Mouse (Mus musculus) spleen, postnatal 0 days (tissue): ENCODE results near the gene Kat5. TPM values are rescaled to one million over a fixed set of nuclear protein-coding genes. Genes with fewer than 3 reads are reported as not detected.

Source experiments
- polyA plus RNA-seq: library from polyadenylated mRNA; unstranded; fragments of >200 nt; fragmentation: Nextera tagmentation; extraction: Ambion mirVana; gene quantifications from 2 replicates; pipeline ENCODE4 v1.2.1, GENCODE M21; 2015

Kat5 gene
- 33.2 and 34.5 TPM in 2 replicates for polyA plus RNA-seq

DNA sequence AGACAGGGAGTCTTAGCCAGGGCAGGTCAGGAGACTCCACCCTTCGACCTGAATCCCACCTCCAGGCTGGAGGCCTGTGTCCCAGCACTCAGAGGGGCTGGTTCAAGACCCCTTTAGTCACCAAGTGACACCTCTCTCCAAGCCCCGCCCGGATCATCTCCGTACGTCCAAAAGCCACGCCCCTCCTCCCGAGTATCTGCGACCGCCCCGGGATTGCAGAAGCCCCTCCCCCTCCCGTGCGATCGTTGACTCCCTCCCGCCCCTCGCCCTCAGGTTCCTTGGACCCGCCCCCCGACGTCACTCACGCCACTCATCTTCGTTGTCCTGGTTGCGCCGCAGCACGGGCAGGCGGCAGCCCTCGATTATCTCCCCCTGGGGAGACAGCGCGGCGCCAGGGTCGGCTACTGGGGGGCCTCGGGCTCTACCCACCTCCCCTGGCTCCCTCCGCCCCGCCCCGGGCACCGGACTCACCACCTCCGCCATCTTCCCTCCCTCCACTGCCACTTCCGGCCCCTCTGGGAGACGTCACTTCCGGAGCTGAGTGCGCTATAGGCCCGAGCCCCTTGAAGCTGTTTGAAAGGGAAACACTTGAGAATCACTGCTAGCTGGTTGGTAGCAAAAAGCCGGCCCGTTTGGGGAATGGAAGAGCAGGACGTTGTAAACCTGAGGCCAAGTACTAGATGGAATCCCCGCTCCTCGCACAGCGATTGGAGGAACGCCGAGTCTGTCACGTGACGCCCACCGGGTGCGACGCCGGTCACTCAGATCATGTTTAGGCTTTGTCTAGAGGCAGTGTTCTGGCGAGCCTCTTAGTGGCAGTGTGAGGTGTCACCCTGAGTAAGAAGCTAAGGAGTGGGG is at the start of gene Kat5:
Gene Kat5 (minus strand): TSS at position 691 of the 858 bp plus-strand sequence.

DNA sequence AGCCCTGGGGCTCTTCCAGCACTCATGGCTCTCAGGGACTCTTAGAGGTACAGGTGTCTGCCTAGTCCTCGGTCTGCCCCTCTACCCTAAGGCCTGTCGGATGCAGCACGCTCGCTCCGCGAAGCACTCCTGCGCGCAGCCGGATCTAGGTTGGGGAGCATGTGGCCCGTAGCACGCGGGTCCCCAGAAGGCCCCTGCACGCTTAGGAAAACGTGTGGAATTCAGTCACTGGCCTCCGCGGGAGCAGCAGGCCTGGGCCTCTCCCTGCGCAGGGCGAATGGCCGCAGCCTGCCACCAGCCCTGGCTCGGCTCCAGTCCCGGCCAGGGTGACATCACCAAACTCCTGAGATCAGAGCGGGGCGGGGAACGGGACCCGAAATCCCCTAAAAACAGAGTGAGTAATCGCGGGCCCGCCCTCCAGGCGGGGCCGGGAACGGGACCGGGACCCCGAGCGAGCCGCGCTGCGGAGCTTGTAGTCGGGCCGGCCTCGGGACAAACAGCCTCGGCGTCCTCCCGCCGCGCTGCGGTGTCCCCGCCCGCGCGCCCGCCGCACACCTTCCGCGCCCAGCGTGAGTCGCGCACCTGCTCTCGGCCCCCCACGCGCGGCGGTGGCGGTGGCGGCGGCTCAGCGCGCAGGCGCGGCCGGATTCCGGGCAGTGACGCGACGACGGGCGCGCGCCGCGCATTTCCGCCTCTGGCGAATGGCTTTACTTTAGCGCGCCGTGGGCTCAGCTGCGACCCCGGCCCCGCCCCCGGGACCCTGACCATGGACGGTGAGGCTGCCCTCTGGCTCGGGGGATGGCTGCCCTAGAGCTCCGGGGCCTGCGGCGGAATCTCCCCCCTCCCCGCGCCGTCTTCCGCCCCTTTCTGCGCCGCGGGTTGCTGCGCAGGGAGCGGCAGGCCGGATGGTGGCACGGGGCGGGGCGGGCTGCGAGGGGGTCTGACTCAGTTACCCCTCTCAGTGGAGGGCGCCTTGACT is 27.3 kb upstream of the Kat5 start, which contains the start of gene Rela:
Gene Rela (plus strand): TSS at position 415 of the 979 bp plus-strand sequence.

DNA sequence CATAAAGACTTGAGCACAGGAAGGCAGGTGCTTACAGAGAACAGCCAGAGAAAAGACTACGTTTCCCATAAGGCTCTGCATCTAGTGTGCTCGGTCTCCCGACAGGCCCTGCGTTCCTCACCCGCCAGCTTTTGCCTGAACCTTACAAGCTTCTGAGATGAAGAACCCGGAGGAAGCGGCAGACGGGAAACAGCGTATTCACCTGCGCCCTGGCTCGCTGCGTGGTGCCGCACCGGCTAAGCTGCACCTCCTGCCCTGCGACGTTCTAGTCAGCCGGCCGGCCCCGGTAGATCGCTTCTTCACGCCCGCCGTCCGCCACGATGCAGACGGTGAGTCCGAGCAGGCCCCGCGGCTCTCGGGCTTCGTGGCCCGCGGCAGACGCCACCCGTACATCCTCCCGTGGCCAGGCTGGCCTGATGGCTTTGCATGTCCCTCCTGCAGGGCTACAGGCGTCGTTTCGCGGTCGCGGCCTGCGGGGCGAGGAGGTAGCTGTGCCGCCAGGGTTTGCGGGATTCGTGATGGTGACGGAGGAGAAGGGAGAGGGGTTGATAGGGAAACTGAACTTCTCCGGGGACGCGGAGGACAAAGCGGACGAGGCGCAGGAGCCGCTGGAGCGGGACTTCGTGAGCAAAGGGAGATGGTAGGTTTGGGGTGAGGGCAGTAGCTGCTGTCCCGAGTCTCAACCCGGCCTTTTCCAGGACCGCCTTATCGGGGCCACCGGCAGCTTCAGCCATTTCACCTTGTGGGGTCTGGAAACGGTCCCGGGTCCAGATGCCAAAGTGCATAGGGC is 8.1 kb downstream of the Kat5 start, which contains the start of gene Rnaseh2c:
Gene Rnaseh2c (plus strand): TSS at position 122 of the 790 bp plus-strand sequence.

DNA sequence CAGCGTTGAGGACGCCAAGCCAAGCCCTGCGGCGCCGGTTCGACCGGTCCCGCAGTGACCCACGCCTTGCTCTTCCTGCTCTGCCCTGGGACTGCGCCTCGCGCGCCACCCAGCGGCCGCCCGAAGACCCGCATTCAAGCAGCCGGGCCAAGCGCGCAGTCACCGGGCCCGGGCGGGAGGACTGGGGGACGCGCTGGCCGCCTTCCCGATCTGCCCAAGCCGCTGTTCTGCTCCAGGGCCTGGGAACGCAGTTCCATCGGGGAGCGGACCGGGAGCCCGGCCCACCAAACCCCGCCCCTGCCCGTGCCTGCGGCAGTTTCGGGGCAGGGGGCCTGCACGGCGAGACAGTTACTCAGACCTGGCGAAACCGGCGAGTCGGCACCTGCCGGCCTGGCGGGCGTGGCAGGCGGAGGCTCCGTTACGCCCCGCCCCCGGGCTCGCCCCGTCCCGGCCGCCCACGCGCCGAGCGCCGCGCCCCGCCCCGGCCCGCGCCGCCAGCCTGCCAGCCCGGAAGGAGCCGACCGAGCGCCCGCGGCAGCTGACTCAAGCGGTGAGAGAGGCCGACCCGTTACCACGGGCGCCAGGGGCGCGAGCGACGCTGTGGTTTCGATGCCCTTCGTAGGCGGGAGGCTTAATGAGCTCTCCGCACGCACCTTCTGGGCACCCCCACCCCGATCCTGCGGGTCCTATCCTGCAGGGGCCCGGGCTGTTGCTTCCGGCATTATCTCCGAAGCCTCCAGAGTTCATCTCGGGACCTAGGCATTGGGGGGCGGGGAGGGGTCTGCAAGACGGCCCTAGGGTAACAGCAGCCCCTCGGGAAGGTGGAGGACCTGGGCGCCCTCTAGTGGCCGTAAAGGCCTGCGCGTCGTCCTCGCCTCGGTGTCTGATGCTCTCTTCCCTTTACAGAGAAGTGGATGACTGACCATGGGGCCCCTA is 42.2 kb downstream of the Kat5 start, which contains the start of gene Ap5b1:
Gene Ap5b1 (plus strand): TSS at position 492 of the 936 bp plus-strand sequence.

DNA sequence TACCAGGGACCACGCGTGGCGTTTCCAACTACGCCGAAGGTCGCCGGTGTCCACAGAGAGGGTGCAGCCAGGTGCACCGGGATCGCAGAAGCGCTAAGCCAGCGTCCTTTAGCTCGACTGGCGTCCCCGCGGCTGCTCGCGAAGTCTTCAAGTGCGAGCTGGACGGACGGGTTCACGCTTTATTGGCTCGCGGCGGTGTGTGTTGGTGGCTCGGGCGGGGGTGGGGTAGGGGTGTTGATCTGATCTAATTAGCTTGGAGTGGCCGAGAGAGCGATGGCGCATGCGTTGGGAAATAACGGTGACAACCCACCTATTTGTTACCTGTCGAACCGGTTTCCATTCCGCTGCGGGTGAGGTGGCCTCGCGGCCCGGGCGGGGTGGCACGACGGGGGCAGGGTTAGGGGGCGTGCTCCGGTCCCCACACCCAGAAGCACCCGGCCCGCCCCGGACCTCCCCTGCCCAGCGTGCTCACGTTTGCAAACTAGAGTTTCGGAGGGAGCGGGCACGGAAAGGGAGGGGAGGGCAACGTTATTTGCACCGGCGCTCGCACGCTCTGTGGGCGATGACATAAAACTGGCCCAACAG is 49.5 kb downstream of the Kat5 start, which contains the start of gene Ovol1:
Gene Ovol1 (minus strand): TSS at position 190 of the 585 bp plus-strand sequence.

Other genes with a start within 250 kb of the Kat5 start
- 39.3 and 43.4 TPM in 2 replicates for gene Eif1ad, start 243.5 kb downstream of the Kat5 start, polyA plus RNA-seq
- 304 and 334 TPM in 2 replicates for gene Banf1, start 243.1 kb downstream of the Kat5 start, polyA plus RNA-seq
- gene Sart1, start 221.5 kb downstream of the Kat5 start, polyA plus RNA-seq: 51.2 and 52.4 TPM in 2 replicates
- gene Tsga10ip, start 207.7 kb downstream of the Kat5 start, polyA plus RNA-seq: 0.19 and 0.29 TPM in 2 replicates
- 130 and 141 TPM in 2 replicates for gene Drap1, start 185.3 kb downstream of the Kat5 start, polyA plus RNA-seq
- gene AI837181, start 185.1 kb downstream of the Kat5 start, polyA plus RNA-seq: 25.6 and 28.8 TPM in 2 replicates
- not detected in 2 replicates for gene Fosl1, start 162.7 kb downstream of the Kat5 start, polyA plus RNA-seq
- gene Ccdc85b, start 152.3 kb downstream of the Kat5 start, polyA plus RNA-seq: 5.3 and 6.5 TPM in 2 replicates
- gene Fibp, start 149.6 kb downstream of the Kat5 start, polyA plus RNA-seq: 55.0 and 60.8 TPM in 2 replicates
- gene Ctsw, start 141.7 kb downstream of the Kat5 start, polyA plus RNA-seq: 4.3 and 6.1 TPM in 2 replicates
- 30.8 and 37.7 TPM in 2 replicates for gene Efemp2, start 136.3 kb downstream of the Kat5 start, polyA plus RNA-seq
- 19.9 and 21.2 TPM in 2 replicates for gene Mus81, start 121.8 kb downstream of the Kat5 start, polyA plus RNA-seq
- gene Cfl1, start 119.8 kb downstream of the Kat5 start, polyA plus RNA-seq: 1,515 and 1,595 TPM in 2 replicates
- gene 1700020D05Rik, start 106.5 kb downstream of the Kat5 start, polyA plus RNA-seq: 0.19 and 0.21 TPM in 2 replicates
- 7.8 and 7.9 TPM in 2 replicates for gene Snx32, start 99.7 kb downstream of the Kat5 start, polyA plus RNA-seq
- 0.07 TPM in 1 of 2 replicates, not detected in the other for gene Ovol1, start 49.6 kb downstream of the Kat5 start, polyA plus RNA-seq
- gene Ap5b1, start 42.2 kb downstream of the Kat5 start, polyA plus RNA-seq: 4.7 and 5.9 TPM in 2 replicates
- 154 and 175 TPM in 2 replicates for gene Rnaseh2c, start 8.4 kb downstream of the Kat5 start, polyA plus RNA-seq
- 30.7 and 35.6 TPM in 2 replicates for gene Rela, start 27.2 kb upstream of the Kat5 start, polyA plus RNA-seq
- gene Sipa1, start 53.5 kb upstream of the Kat5 start, polyA plus RNA-seq: 37.1 and 42.1 TPM in 2 replicates
- gene Map3k11, start 78.5 kb upstream of the Kat5 start, polyA plus RNA-seq: 13.1 and 15.0 TPM in 2 replicates
- 10.6 and 13.9 TPM in 2 replicates for gene Pcnx3, start 78.7 kb upstream of the Kat5 start, polyA plus RNA-seq
- 1.3 and 1.6 TPM in 2 replicates for gene Kcnk7, start 94.1 kb upstream of the Kat5 start, polyA plus RNA-seq
- gene Ehbp1l1, start 116.1 kb upstream of the Kat5 start, polyA plus RNA-seq: 101 and 113 TPM in 2 replicates
- 66.1 and 67.9 TPM in 2 replicates for gene Fam89b, start 119.4 kb upstream of the Kat5 start, polyA plus RNA-seq
- gene Ltbp3, start 130.7 kb upstream of the Kat5 start, polyA plus RNA-seq: 13.0 and 19.2 TPM in 2 replicates
- gene Scyl1, start 161.2 kb upstream of the Kat5 start, polyA plus RNA-seq: 22.7 and 26.7 TPM in 2 replicates